Mouse (Mus musculus) kidney, postnatal 0 days (tissue): Measurements from ENCODE around the gene Git1. TPM values are rescaled to one million over a fixed set of nuclear protein-coding genes. Genes with fewer than 3 reads are reported as not detected.
"Not testable (repeated sequence)": the region's sequence is repeated elsewhere in the genome, so short reads cannot be mapped to it uniquely, and the experiment has no call there.

Experiments used
- ATAC-seq: fragments of 200-750 bp; cut with Nextera tagmentation; replicated peaks from 2 replicates; pipeline ENCODE4 v1.8.0; 2017; ENCODE audit warnings: low read depth, moderate number of reproducible peaks, moderate TSS enrichment, moderate library complexity; ENCODE audit not compliant: low FRiP score
- DNase-seq: peaks from one replicate; pipeline ENCODE4 v3.0.0-alpha.2; 2016; ENCODE audit warnings: low spot score
- H3K27ac ChIP-seq: fragments of 300-500 bp; sonication (generic); 2 replicates; pipeline ENCODE4 v1.5.1; 2014; ENCODE audit warnings: mild to moderate bottlenecking
- H3K27me3 ChIP-seq: fragments of 300-500 bp; sonication (generic); 2 replicates; pipeline ENCODE4 v1.6.1; 2014; ENCODE audit warnings: low read length, mixed read lengths; ENCODE audit not compliant: insufficient read depth
- H3K36me3 ChIP-seq: fragments of 300-500 bp; sonication (generic); 2 replicates; pipeline ENCODE4 v1.6.1; 2014; ENCODE audit warnings: low read length, mixed read lengths; ENCODE audit not compliant: insufficient read depth
- H3K4me1 ChIP-seq: fragments of 300-500 bp; sonication (generic); replicated peaks from 2 replicates; pipeline ENCODE4 v1.6.1; 2014; ENCODE audit warnings: antibody characterized with exemption, low read length, mixed read lengths; ENCODE audit not compliant: insufficient read depth
- H3K4me2 ChIP-seq: fragments of 300-500 bp; sonication (generic); 2 replicates; pipeline ENCODE4 v1.6.1; 2014; ENCODE audit warnings: mild to moderate bottlenecking, low read length, moderate library complexity, mixed read lengths
- H3K4me3 ChIP-seq: fragments of 300-500 bp; sonication (generic); replicated peaks from 2 replicates; pipeline ENCODE4 v1.5.1; 2014; ENCODE audit warnings: low read depth, low read length
- H3K9ac ChIP-seq: fragments of 300-500 bp; sonication (generic); 2 replicates; pipeline ENCODE4 v1.6.1; 2014; ENCODE audit warnings: low read depth, low read length
- H3K9me3 ChIP-seq: fragments of 300-500 bp; sonication (generic); replicated peaks from 2 replicates; pipeline ENCODE4 v1.6.1; 2016; ENCODE audit warnings: low read length, inconsistent platforms, mixed read lengths
- CTCF ChIP-seq: IDR thresholded peaks from 2 replicates; pipeline ENCODE4 v1.5.1; 2016; ENCODE audit warnings: antibody characterized with exemption, low read depth, mild to moderate bottlenecking, moderate library complexity
- WGBS: fragments of 180-500 bp; shearing (Covaris S2); extraction: QIAGEN DNeasy Blood & Tissue Kit; methylation state at CpG from one replicate; pipeline ENCODE4 v1.1.7; 2014; 5-methylcytosine and 5-hydroxymethylcytosine counted together
- polyA plus RNA-seq: library from polyadenylated mRNA; unstranded; fragments of >200 nt; fragmentation: Nextera tagmentation; extraction: Ambion mirVana; gene quantifications from 2 replicates; pipeline ENCODE4 v1.2.1, GENCODE M21; 2015

Gene Git1
- polyA plus RNA-seq, 1 experiment from 2014 or later, result 11.3 TPM

- no peak for TF ChIP-seq CTCF
- no peak for DNase-seq
- H3K27me3 ChIP-seq, result no peaks in the 10 kb centered on the region
- H3K27ac ChIP-seq, result no peak overlapping the region
- WGBS, result 54% methylated on average over 5 of the region's 5 CpGs
- no peak overlapping the region for H3K4me3 ChIP-seq
- no peak overlapping the region for H3K9ac ChIP-seq
- peaks cover under 1% of the 10 kb centered on the region; the same call in 1 of the 2 replicates for H3K4me1 ChIP-seq
- H3K9me3 ChIP-seq, result no peaks in the 10 kb centered on the region
- H3K4me2 ChIP-seq, result no peak overlapping the region
- no peak for ATAC-seq
- H3K36me3 ChIP-seq, result no peaks in the 10 kb centered on the region
Observed at GRCm38 (mm10) chr11:77520601-77521529, 27.5 kb downstream of the Git1 start.

- WGBS, result 72% methylated on average over 3 of the region's 3 CpGs
- H3K4me3 ChIP-seq, result no peak overlapping the region
- H3K4me2 ChIP-seq, result no peak overlapping the region
- H3K27ac ChIP-seq, result no peak overlapping the region
- peak; percentile 21; the same call in 1 of the 2 replicates for TF ChIP-seq CTCF
- ATAC-seq (no peak), DNase-seq (no peak)
- no peaks in the 10 kb centered on the region for H3K9me3 ChIP-seq
- H3K9ac ChIP-seq, result no peak overlapping the region
- no peaks in the 10 kb centered on the region for H3K27me3 ChIP-seq
- H3K4me1 ChIP-seq, result no peaks in the 10 kb centered on the region
- H3K36me3 ChIP-seq, result no peaks in the 10 kb centered on the region
Observed at GRCm38 (mm10) chr11:77525804-77526486, 32.6 kb downstream of the Git1 start.

GRCm38 (mm10) chr11:77528420-77528819 is 35.1 kb downstream of the Git1 start:
- peak; percentile 3; the same call in 1 of the 2 replicates for TF ChIP-seq CTCF
- not testable (repeated sequence) for ATAC-seq, H3K27me3 ChIP-seq, H3K9ac ChIP-seq, H3K4me1 ChIP-seq, DNase-seq, H3K9me3 ChIP-seq, H3K27ac ChIP-seq, H3K4me2 ChIP-seq, H3K36me3 ChIP-seq, H3K4me3 ChIP-seq
- WGBS, result 85% methylated on average over 3 of the region's 3 CpGs

GRCm38 (mm10) chr11:77529644-77530043 is 36.3 kb downstream of the Git1 start:
- no peak overlapping the region for H3K27ac ChIP-seq
- H3K9ac ChIP-seq, result no peak overlapping the region
- DNase-seq (no peak), ATAC-seq (no peak)
- 79% methylated on average over 3 of the region's 3 CpGs for WGBS
- H3K4me3 ChIP-seq, result no peak overlapping the region
- H3K9me3 ChIP-seq, result no peaks in the 10 kb centered on the region
- H3K27me3 ChIP-seq, result no peaks in the 10 kb centered on the region
- H3K4me1 ChIP-seq, result no peaks in the 10 kb centered on the region
- TF ChIP-seq CTCF, result no peak
- H3K36me3 ChIP-seq, result no peaks in the 10 kb centered on the region
- no peak overlapping the region for H3K4me2 ChIP-seq

GRCm38 (mm10) chr11:77530862-77531261 is 37.5 kb downstream of the Git1 start:
- Histone ChIP-seq H3K27ac (no peak overlapping the region), H3K27me3 (no peaks in the 10 kb centered on the region), H3K9me3 (no peaks in the 10 kb centered on the region), H3K4me1 (no peaks in the 10 kb centered on the region), H3K4me2 (no peak overlapping the region), H3K4me3 (no peak overlapping the region), H3K36me3 (0 out of 2 replicates have a peak, but pooled peaks cover 1% of the 10 kb centered on the region), H3K9ac (no peak overlapping the region)
- DNase-seq (no peak), ATAC-seq (no peak)
- WGBS, result 92% methylated on average over 2 of the region's 2 CpGs
- TF ChIP-seq CTCF, result no peak

GRCm38 (mm10) chr11:77532202-77532846 is 39.0 kb downstream of the Git1 start:
- H3K27ac ChIP-seq, result no peak overlapping the region
- WGBS, result 90% methylated on average over 4 of the region's 4 CpGs
- ATAC-seq, result no peak
- DNase-seq, result no peak
- H3K4me1 ChIP-seq, result no peaks in the 10 kb centered on the region
- H3K9ac ChIP-seq, result no peak overlapping the region
- no peak overlapping the region for H3K4me2 ChIP-seq
- no peak for TF ChIP-seq CTCF
- no peak overlapping the region for H3K4me3 ChIP-seq
- no peaks in the 10 kb centered on the region for H3K27me3 ChIP-seq
- H3K9me3 ChIP-seq, result no peaks in the 10 kb centered on the region
- peaks cover 9% of the 10 kb centered on the region; the same call in 1 of the 2 replicates for H3K36me3 ChIP-seq
